Mouse (Mus musculus) brain, embryonic 14.5 days (tissue): ENCODE data around the gene Tamm41.

ENCODE experiments used
- CTCF ChIP-seq: fragments of 200-500 bp; IDR thresholded peaks from 2 replicates; pipeline ENCODE4 v1.5.1; 2012; ENCODE audit warnings: inconsistent platforms, mild to moderate bottlenecking, moderate library complexity, borderline replicate concordance; ENCODE audit not compliant: insufficient read depth, insufficient read length; ENCODE audit errors: extremely low read depth
- POLR2A ChIP-seq: fragments of 200-500 bp; IDR thresholded peaks from 2 replicates; pipeline ENCODE4 v1.6.1; 2012; ENCODE audit warnings: mild to moderate bottlenecking, inconsistent platforms, borderline replicate concordance; ENCODE audit not compliant: poor library complexity, insufficient read depth, insufficient read length, severe bottlenecking; ENCODE audit errors: extremely low read depth

GRCm38 (mm10) chr6:114965802-114966201, 71.9 kb downstream of the Tamm41 start:
- TF ChIP-seq CTCF (no peak), POLR2A (no peak)
